Mouse (Mus musculus): ENCODE results near the gene Ccr7. TPM values are rescaled to one million over a fixed set of nuclear protein-coding genes. Genes with fewer than 3 reads are reported as not detected.

The Ccr7 gene
- polyA plus RNA-seq, 2 experiments: 0.11 to 0.29 TPM

DNA sequence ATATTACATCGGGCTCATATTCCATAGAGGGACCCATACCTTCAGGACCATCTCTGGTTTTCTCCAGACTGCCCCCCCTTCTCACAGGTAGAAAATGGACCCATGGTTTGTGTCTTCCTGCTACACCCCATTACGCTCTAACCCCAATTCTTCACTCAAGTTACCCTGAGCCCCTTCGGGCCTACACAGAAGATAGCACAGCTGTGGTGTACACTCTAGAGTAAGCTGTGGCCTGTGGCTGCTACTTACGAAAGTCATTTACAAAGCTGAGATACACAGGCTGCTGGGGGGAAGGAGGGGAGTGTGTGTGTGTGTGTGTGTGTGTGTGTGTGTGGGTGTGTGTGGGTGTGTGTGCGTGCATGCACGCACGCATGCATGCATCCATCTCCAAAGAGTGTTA, 11.4 kb upstream of the Ccr7 start:
- Histone ChIP-seq H3K9me3 (ENCODE audit: control insufficient read depth, low read length) (no peaks in the 10 kb centered on the region), H3K4me2 (ENCODE audit: low read depth) (no peak overlapping the region), H3K36me3 (replicated peaks; ENCODE audit: control insufficient read depth, insufficient read depth, low read depth) (no peaks in the 10 kb centered on the region), H3K9ac (replicated peaks) (no peak overlapping the region), H3K4me3 (ENCODE audit: insufficient read depth in 1 of 2, low read depth in 2 of 2, low read length in 2 of 2) (no peak overlapping the region), H3K27ac (no peak overlapping the region), H3K27me3 (ENCODE audit: control insufficient read depth, insufficient read depth, low read length) (no peaks in the 10 kb centered on the region), H3K4me1 (replicated peaks; ENCODE audit: control insufficient read depth in 2 of 2, insufficient read depth in 2 of 2, low read length in 1 of 2) (no peaks in the 10 kb centered on the region)
- no peak for DNase-seq (ENCODE audit: low read depth in 3 of 3, low spot score in 3 of 3)
- 75% methylated on average over 7 of the region's 7 CpGs for WGBS (ENCODE audit: insufficient replicate concordance)
- TF ChIP-seq EP300 (IDR thresholded peaks at IDR 0.05; ENCODE audit: low read depth) (no peak), CTCF (IDR thresholded peaks at IDR 0.05; ENCODE audit: low read depth) (no peak)
- ATAC-seq (ENCODE audit: insufficient read depth): no peak

DNA sequence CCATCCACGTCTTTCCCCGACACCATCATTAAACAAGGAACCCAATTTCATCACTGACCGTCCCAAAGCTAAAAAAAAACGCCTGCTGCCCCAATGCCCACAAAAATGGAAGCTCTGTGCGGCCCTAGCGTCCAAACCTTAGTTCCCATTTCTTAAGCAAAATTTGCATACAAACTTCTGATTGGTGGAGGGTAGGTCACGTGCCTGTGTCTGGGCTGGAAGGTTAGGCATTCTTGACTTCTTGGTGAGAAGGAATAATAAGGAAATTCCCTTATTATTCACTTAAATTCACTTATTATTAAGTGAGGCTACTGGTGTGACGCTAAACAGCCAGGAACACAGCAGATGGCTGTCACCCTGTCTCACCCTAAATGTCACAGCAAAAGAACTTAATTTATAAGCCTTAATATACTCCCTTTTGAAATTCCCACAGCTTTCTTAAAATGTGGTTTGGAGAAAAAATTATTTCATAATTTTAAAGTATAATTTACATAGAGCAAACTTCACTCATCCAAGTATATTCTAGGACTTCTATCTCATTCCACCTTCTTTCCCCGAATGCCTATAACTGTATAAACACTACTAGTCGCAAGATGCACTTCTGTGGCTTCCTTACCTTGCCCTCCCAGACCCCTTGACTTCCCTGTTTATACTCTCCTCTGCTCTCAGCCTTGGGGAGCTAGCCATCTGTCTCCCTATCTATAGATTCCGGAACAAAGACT, 10.3 kb upstream of the Ccr7 start:
- Histone ChIP-seq H3K4me3 (ENCODE audit: insufficient read depth in 1 of 2, low read depth in 2 of 2, low read length in 2 of 2) (no peak overlapping the region), H3K9me3 (ENCODE audit: control insufficient read depth, low read length) (no peaks in the 10 kb centered on the region), H3K27me3 (ENCODE audit: control insufficient read depth, insufficient read depth, low read length) (no peaks in the 10 kb centered on the region), H3K36me3 (replicated peaks; ENCODE audit: control insufficient read depth, insufficient read depth, low read depth) (no peaks in the 10 kb centered on the region), H3K4me1 (replicated peaks; ENCODE audit: control insufficient read depth in 2 of 2, insufficient read depth in 2 of 2, low read length in 1 of 2) (no peaks in the 10 kb centered on the region), H3K27ac (no peak overlapping the region), H3K9ac (replicated peaks) (no peak overlapping the region), H3K4me2 (ENCODE audit: low read depth) (no peak overlapping the region)
- DNase-seq (ENCODE audit: low read depth in 3 of 3, low spot score in 3 of 3) (no peak), ATAC-seq (ENCODE audit: insufficient read depth) (no peak)
- no peak for TF ChIP-seq CTCF (IDR thresholded peaks at IDR 0.05; ENCODE audit: low read depth)
- TF ChIP-seq EP300 (IDR thresholded peaks at IDR 0.05; ENCODE audit: low read depth): no peak
- WGBS (ENCODE audit: insufficient replicate concordance): 40% methylated on average over 11 of the region's 11 CpGs

DNA sequence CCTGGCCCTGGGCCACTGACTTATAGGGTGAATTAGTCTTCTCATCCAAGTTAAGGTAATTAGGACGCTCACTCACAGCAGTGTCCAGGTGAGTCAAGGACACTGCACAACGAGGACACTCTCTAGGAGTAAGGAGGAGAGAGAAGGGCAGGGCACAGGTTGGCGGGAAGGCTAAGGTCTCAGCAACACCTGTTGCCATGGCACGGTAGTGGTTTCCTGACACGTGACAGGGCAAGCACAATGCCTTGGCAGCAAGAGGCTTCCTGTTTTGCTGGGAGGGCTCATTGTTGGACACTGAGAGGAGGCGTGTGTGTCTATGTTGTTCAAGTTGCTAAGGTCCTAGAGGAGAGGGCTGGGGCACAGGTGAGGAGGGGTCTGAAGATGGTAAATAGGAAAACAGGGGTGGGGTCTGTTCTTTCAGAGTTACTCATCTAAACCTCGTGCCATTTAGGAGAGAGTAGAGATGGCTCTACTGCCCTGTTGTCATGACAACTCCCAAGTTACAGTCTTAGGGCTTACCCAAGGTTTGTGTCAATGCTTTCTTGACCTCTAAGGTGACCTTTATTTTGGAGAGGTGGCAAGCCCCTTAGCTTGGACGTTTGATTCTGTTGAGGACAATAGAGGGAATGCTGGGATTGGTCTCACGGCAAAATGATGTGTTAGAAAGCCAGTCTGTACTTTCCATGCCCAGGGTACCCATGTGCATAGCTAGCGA, 8.3 kb upstream of the Ccr7 start:
- H3K27ac ChIP-seq: no peak overlapping the region
- no peaks in the 10 kb centered on the region for H3K4me1 ChIP-seq (replicated peaks; ENCODE audit: control insufficient read depth in 2 of 2, insufficient read depth in 2 of 2, low read length in 1 of 2)
- no peaks in the 10 kb centered on the region for H3K9me3 ChIP-seq (ENCODE audit: control insufficient read depth, low read length)
- no peak overlapping the region for H3K9ac ChIP-seq (replicated peaks)
- no peaks in the 10 kb centered on the region for H3K36me3 ChIP-seq (replicated peaks; ENCODE audit: control insufficient read depth, insufficient read depth, low read depth)
- 34% methylated on average over 10 of the region's 10 CpGs for WGBS (ENCODE audit: insufficient replicate concordance)
- H3K4me3 ChIP-seq (ENCODE audit: insufficient read depth in 1 of 2, low read depth in 2 of 2, low read length in 2 of 2): no peak overlapping the region
- TF ChIP-seq CTCF (IDR thresholded peaks at IDR 0.05; ENCODE audit: low read depth) (no peak), EP300 (IDR thresholded peaks at IDR 0.05; ENCODE audit: low read depth) (no peak)
- no peak for DNase-seq (ENCODE audit: low read depth in 3 of 3, low spot score in 3 of 3)
- no peaks in the 10 kb centered on the region for H3K27me3 ChIP-seq (ENCODE audit: control insufficient read depth, insufficient read depth, low read length)
- no peak overlapping the region for H3K4me2 ChIP-seq (ENCODE audit: low read depth)
- no peak for ATAC-seq (ENCODE audit: insufficient read depth)

DNA sequence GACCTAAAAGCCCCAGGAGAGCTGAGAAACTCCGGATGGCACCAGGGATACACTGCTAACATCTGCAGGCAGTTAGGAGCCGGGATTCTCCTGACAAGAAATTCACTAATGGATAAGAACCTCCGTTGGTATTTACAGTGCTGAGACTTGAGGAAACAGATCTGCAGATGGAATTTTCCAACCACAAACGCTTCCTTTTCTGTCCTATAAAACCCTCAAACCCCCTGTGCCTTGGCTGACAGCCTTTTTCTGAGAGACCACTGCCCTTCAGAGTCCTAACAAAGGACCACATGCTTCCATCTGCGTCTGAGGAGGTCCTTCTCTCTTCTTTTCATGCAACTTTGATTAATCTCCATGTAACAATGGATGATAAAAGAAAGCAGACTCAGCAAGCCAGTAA, 6.8 kb upstream of the Ccr7 start:
- 25% methylated on average over 5 of the region's 5 CpGs for WGBS (ENCODE audit: insufficient replicate concordance)
- Histone ChIP-seq H3K9me3 (ENCODE audit: control insufficient read depth, low read length) (no peaks in the 10 kb centered on the region), H3K27ac (no peak overlapping the region), H3K9ac (replicated peaks) (no peak overlapping the region), H3K27me3 (ENCODE audit: control insufficient read depth, insufficient read depth, low read length) (no peaks in the 10 kb centered on the region), H3K4me1 (replicated peaks; ENCODE audit: control insufficient read depth in 2 of 2, insufficient read depth in 2 of 2, low read length in 1 of 2) (no peaks in the 10 kb centered on the region), H3K36me3 (replicated peaks; ENCODE audit: control insufficient read depth, insufficient read depth, low read depth) (no peaks in the 10 kb centered on the region), H3K4me3 (ENCODE audit: insufficient read depth in 1 of 2, low read depth in 2 of 2, low read length in 2 of 2) (no peak overlapping the region), H3K4me2 (ENCODE audit: low read depth) (no peak overlapping the region)
- no peak for TF ChIP-seq EP300 (IDR thresholded peaks at IDR 0.05; ENCODE audit: low read depth)
- no peak for TF ChIP-seq CTCF (IDR thresholded peaks at IDR 0.05; ENCODE audit: low read depth)
- ATAC-seq (ENCODE audit: insufficient read depth): no peak
- DNase-seq (ENCODE audit: low read depth in 3 of 3, low spot score in 3 of 3): no peak

DNA sequence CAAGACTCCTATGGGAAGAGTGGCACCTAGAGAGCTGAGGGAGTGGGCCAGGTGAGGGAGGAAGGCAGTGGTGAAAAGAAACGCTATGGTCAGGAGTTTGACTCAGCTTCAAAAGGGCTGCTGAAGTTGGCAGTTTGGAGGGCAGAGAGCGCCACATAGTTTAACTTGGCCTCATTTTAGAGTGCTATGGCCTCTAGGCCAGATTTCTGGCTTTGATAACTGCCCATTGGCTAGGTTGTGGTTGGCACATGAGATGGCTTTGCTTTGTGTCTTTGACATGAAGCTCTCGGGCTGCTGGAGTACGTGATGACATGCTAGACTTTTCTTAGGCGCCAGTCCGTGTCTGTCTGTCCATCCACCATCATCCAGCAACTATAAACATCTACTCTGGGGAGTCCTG, 5.4 kb upstream of the Ccr7 start:
- 59% methylated on average over 6 of the region's 6 CpGs for WGBS (ENCODE audit: insufficient replicate concordance)
- ATAC-seq (ENCODE audit: insufficient read depth): no peak
- no peak for DNase-seq (ENCODE audit: low read depth in 3 of 3, low spot score in 3 of 3)

More for the DNA sequence above, 5.4 kb upstream of the Ccr7 start:
- Histone ChIP-seq H3K4me2 (ENCODE audit: low read depth) (no peak overlapping the region), H3K9me3 (ENCODE audit: control insufficient read depth, low read length) (no peaks in the 10 kb centered on the region), H3K27ac (no peak overlapping the region), H3K4me1 (replicated peaks; ENCODE audit: control insufficient read depth in 2 of 2, insufficient read depth in 2 of 2, low read length in 1 of 2) (no peaks in the 10 kb centered on the region), H3K27me3 (ENCODE audit: control insufficient read depth, insufficient read depth, low read length) (no peaks in the 10 kb centered on the region), H3K36me3 (replicated peaks; ENCODE audit: control insufficient read depth, insufficient read depth, low read depth) (no peaks in the 10 kb centered on the region), H3K9ac (replicated peaks) (no peak overlapping the region), H3K4me3 (ENCODE audit: insufficient read depth in 1 of 2, low read depth in 2 of 2, low read length in 2 of 2) (no peak overlapping the region)
- no peak for TF ChIP-seq CTCF (IDR thresholded peaks at IDR 0.05; ENCODE audit: low read depth)
- TF ChIP-seq EP300 (IDR thresholded peaks at IDR 0.05; ENCODE audit: low read depth): no peak
